Mouse (Mus musculus) cerebellum, postnatal 25 days (tissue): ENCODE results near the gene Kcnn4.

Experiments
- DNase-seq, 2 experiments: peaks; one replicate each; pipeline ENCODE4 v3.0.0; 2021; ENCODE audit warnings: mixed read lengths in 2 of 2

Gene Kcnn4

DNA sequence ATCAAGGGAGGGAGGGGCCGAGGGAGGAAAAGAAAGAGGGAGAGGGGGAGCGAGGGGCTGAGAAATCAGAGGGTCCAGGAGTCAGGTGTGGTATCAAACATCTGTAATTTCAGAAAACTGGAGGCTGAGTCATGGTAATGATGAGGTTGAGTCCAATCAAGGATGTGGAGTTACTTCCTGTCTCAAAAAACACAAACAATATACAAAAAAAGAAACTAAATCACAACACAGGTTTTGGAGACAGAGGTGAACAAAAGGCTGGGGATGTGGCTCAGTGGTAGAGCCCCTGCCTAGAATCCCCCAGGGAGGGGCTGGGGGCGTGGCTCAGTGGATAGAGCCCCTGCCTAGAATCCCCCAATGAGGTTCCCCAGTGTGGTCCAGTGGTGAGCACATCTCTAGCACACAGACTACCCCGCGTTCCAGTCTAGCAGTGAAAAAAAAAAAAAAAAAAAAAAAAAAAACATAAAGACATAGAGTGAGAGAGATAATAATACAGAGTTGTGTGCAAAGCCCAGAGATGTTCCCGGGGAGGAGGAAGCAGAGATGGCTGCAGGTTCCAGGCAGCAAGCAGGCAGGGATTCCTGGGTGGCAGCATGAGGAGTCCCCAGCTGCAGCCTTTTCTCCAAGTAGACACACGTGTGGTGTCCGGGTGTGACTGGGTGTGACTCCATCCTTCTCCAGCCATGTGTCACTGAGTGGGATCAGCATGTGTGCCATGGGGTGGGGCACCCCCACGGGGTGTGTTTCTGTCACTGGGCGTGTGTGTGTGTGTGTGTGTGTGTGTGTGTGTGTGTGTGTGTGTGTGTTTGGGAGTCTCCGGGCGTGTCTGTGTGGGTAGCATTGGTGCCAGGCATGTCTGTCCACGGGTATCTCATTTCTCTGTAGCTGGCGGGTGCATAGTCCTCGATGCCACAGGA is 3.1 kb upstream of the Kcnn4 start:
- DNase-seq, result no peak

GRCm38 (mm10) chr7:24368226-24368625 is 1.8 kb upstream of the Kcnn4 start:
- DNase-seq, result no peak

- DNase-seq, result no peak
Measured at GRCm38 (mm10) chr7:24368946-24369345, 1.1 kb upstream of the Kcnn4 start.

GRCm38 (mm10) chr7:24371012-24371808 is 1.1 kb downstream of the Kcnn4 start:
- no peak for DNase-seq

GRCm38 (mm10) chr7:24371809-24372145 is 1.7 kb downstream of the Kcnn4 start:
- no peak for DNase-seq

- DNase-seq, result no peak
Measured at GRCm38 (mm10) chr7:24372300-24372699, 2.2 kb downstream of the Kcnn4 start.

DNA sequence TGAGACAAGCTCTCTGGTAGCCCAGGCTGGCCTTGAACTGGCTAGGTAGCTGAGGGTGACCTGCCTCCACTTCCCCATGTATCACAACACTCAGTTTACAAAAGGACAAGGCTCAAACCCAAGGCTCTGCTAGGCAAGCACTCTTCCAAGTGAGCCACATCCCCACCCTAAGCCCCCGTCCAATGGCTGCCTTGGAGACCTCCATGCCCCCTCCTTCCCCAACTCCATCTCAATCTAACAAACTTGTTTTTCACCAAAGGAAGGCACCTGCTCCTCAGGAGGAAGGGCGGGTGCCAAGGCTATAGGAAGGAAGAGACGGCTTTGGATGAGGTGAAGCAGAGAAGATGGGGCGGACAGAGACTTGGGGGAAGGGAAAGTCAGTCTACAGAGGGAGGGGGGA is 2.7 kb downstream of the Kcnn4 start:
- DNase-seq, result no peak

DNA sequence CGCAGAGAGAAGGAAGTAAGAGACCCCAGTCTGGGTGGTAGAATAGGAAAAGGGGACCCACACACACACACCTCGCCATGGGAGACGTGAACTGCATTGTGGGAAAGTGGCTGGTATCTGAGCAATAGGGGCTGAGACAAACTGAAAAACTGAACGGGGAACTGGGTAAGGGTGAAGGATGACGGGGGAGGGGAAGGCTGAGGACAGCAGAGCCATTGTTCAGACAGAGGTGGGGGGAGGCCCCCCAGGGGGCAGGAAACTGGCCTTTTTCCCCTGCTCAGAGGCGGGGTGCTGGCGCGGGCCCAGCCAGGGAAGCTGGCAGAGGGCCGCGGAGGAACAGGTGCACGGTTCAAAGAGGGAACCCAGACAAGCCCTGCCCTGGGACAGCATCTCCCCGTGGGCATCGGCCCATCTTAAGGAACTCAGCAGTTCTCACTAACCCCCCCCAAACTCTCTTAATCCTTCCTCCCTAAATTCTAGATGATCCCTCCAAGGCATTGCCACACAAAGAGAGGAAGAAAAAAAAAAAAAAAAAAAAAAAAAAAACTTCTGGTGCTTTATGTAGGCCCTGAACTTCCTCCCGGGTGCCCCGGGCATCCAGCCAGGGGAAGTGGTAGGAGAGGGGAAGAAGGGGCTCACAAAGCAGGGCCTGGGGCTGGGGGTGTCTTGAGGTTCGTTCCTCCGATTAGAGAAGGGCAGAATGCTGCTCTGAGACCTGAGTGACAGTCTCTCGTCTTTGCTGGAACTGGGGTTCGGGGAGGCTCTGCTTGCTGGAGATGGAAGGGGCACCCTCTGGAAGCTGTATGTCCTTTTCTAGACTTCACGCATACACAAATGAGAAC is 3.7 kb downstream of the Kcnn4 start:
- DNase-seq, result peak; percentile 60 to 75

- DNase-seq, result no peak
Measured at GRCm38 (mm10) chr7:24376456-24376855, 6.4 kb downstream of the Kcnn4 start.

GRCm38 (mm10) chr7:24377091-24377865 is 7.2 kb downstream of the Kcnn4 start:
- peak; percentile 60 to 72 for DNase-seq

DNA sequence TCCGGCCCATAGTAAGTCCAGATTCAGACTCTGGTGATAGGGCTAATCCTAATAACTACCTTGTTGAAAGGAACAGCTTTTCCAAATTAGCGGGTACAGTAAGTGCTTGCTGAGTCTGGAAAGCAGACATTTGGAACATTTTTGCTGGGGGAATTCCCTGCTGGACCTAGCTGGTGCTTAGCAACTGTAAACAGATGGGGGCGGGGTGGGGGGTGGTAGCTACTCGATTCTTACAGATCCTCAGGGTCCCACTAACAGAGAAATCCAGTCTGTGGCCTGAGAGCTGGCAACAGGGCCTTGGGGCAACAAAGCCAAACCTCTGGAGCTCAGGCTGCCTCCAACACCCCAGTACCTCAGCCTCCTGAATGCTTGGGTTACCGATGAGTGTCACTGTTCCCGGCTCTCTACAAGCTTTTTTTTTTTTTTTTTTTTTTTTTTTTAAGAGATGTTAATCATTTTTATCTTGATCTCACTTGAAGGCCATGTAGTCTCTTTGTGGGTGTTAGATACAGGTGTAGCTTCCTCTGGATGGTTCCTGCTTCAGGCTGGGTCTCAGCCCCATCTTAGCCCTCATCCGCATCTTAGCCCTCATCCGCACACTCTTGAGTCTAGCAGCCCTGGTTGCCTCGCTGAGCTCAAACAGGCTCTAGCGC is 8.1 kb downstream of the Kcnn4 start:
- DNase-seq, result no peak

GRCm38 (mm10) chr7:24379934-24380333 is 9.9 kb downstream of the Kcnn4 start:
- DNase-seq, result no peak

GRCm38 (mm10) chr7:24380370-24380769 is 10.3 kb downstream of the Kcnn4 start:
- DNase-seq, result no peak

- no peak for DNase-seq
Measured at GRCm38 (mm10) chr7:24382730-24383372, 12.8 kb downstream of the Kcnn4 start.

DNA sequence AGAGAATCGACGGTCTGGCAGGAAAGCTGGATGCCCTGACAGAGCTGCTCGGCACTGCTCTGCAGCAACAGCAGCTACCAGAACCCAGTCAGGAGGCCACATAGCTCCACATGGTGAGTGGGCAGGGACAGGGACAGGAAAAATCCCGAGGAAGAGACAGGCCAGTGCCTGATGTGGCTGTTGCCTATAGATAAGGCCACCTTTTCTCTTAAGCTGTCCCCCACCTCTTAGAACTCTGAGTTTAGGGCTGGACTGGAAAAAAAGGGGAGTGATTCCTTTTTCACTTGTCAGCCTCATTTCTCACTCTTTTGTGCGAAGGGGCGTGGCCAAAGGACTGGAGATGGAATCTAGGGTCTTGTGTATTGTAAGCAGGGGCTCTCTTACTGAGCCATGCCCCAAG is 14.0 kb downstream of the Kcnn4 start:
- no peak for DNase-seq

GRCm38 (mm10) chr7:24384827-24385226 is 14.8 kb downstream of the Kcnn4 start:
- peak; percentile 87 to 89 for DNase-seq

DNA sequence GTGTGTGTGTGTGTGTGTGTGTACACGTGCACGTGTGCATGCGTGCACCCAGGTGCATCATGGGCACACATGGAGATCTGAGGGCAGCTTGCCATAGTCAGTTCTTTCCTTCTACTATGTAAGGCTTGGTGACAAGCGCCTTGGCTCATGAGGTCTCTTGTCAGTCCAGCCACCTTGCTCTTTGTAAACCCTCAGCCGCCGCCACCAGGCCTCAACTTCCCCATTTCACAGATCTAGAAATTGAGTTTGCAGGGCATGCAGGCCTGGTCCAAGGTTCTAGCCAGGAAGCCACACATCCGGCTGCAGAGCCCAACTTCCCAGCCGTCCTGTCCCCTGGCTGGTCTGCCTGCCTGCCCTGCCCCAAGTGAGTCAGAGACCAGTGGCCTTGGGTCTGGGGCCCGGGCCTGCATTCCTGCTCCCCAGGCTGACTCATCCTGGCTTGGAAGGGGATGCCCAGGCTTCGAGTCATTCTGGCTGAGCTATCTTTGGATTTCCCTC is 17.0 kb downstream of the Kcnn4 start:
- DNase-seq, result no peak

DNA sequence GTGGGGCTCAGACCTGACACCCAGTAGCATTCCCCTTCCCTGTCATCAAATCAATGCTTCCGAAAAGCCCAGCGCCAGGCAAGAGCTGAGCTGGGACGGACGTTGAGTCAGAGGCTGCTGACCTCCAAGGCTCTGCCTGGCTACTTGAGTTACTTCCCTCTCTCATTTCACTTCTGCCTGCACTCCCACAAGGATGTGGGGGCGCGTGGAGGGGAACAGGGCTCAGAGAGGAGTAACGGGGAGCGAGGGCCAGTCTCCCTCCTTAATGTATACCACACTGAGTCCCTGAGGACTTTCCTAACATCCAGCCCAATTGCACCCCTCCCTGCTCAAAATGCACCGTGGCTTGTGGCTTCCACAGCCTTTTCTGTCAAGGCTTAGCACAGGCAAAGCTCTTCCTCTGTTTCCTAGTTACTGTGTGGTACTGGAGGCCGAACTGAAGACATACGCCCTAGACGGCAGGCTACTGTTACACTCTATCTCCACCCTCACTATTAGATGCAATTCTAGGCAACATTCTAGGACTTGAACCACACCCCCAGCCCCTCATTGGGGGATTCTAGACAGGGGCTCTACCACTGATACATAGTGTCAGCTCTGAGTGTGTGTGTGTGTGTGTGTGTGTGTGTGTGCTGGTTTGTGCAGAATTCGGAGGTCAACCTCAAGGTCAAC is 19.6 kb downstream of the Kcnn4 start:
- no peak for DNase-seq

GRCm38 (mm10) chr7:24390512-24390911 is 20.4 kb downstream of the Kcnn4 start:
- no peak for DNase-seq

DNA sequence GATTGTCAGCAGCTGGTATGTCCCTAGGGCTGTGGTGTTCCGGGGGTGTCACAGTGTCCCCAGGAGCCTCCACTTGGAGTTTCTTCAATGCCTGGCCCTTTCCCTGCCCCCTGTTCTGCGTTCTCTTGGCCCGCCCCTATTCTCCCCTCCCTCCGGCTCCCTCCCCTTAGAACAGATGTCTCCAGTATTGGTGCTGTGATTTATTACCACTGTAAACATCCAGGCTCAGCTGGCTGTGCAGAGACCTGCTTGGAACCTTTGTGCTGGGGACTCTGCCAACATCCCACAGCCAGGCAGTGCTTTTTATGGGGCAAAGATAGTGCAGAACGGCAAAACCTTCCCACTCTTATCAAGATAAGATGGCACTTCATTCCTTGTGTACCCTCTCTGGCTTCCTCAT is 21.0 kb downstream of the Kcnn4 start:
- no peak for DNase-seq
